Comparison of ENCODE assay signal across 9 mouse cellular contexts in genomic region chr1:119457528-119457855, GRCm38 (mm10). TPM values are rescaled to one million over a fixed set of nuclear protein-coding genes. Genes with fewer than 3 reads are reported as not detected.
DNase-seq lines count a peak whose midpoint lies in the region; ATAC-seq and TF ChIP-seq lines count a peak whose summit lies in the region.
"Had no signal": no experiment of that assay in that cellular context is flagged by ENCODE, and none has a peak within 500 bp of the region (broad histone marks: within the 10 kb centered on the region; RNA-seq: fewer than 3 reads in every experiment).

No protein-coding gene starts in this region.

- WGBS in embryonic facial prominence, embryonic 13.5 days, result 56% methylated on average over 5 of the region's 5 CpGs
- WGBS in limb, embryonic 12.5 days, result 19% methylated on average over 5 of the region's 5 CpGs

- peaks cover 24% of the 10 kb centered on the region for H3K4me1 ChIP-seq in embryonic facial prominence, embryonic 13.5 days
- peaks cover 26% of the 10 kb centered on the region for H3K4me1 ChIP-seq in limb, embryonic 12.5 days (replicated peaks)

- TF ChIP-seq CTCF in gastrocnemius, adult 2 months (IDR thresholded peaks at IDR 0.05), result no peak

- DNase-seq in gastrocnemius, adult 2 months, result no peak
- no peak for DNase-seq in gastrocnemius, postnatal 14 days
- DNase-seq in 3134 (ENCODE audit: extremely low read depth, insufficient read length, low spot score) (peak; percentile 56), adipocyte (ENCODE audit: low spot score) (no peak)
- DNase-seq in left cerebral cortex, postnatal 14 days (ENCODE audit: low spot score in 2 of 2), result no peak

- no peak for ATAC-seq in embryonic facial prominence, embryonic 13.5 days (ENCODE audit: insufficient number of reproducible peaks, insufficient read depth, low FRiP score, low TSS enrichment, low read depth)
- ATAC-seq in limb, embryonic 12.5 days (ENCODE audit: insufficient number of reproducible peaks, insufficient read depth, low FRiP score, low TSS enrichment, low read depth), result peak; percentile 48; the same call in 1 of the 2 replicates
- no peak for ATAC-seq in megakaryocyte-erythroid progenitor cell, adult 5-6 weeks (replicated peaks; ENCODE audit: low FRiP score, low TSS enrichment, poor library complexity, severe bottlenecking)

- no peak overlapping the region for H3K9ac ChIP-seq in embryonic facial prominence, embryonic 13.5 days
- no peak overlapping the region for H3K9ac ChIP-seq in limb, embryonic 12.5 days (replicated peaks)

- H3K27me3 ChIP-seq in embryonic facial prominence, embryonic 13.5 days, result 0 out of 2 replicates have a peak, but pooled peaks cover 8% of the 10 kb centered on the region
- peaks cover 12% of the 10 kb centered on the region; the same call in 1 of the 2 replicates for H3K27me3 ChIP-seq in limb, embryonic 12.5 days

- peak overlapping the region; percentile 45 for H3K4me2 ChIP-seq in embryonic facial prominence, embryonic 13.5 days
- peak overlapping the region; percentile 54 for H3K4me2 ChIP-seq in limb, embryonic 12.5 days

- no peak overlapping the region for H3K27ac ChIP-seq in gastrocnemius, adult 2 months
- no peak overlapping the region for H3K27ac ChIP-seq in embryonic facial prominence, embryonic 13.5 days
- peak overlapping the region; percentile 84 for H3K27ac ChIP-seq in limb, embryonic 12.5 days

- intact Hi-C loops in gastrocnemius, adult 2 months (cut with DNase I), result loop anchor here (5.0 to 10.0 kb wide), 3 partner anchors 35 to 557 kb away; partner anchors contain the start of gene Inhbb
- intact Hi-C loops in gastrocnemius, postnatal 14 days (cut with DNase I; ENCODE audit: low total_unique reads), result no loop called here
- intact Hi-C loops in left cerebral cortex, postnatal 14 days (cut with DNase I), result loop anchor here (5.0 to 10.0 kb wide), 5 partner anchors 70 to 467 kb away; partner anchors contain the start of gene Tmem185b

- peak overlapping the region; percentile 49 for H3K4me3 ChIP-seq in gastrocnemius, adult 2 months
- H3K4me3 ChIP-seq in embryonic facial prominence, embryonic 13.5 days, result no peak overlapping the region
- peak overlapping the region; percentile 17 for H3K4me3 ChIP-seq in limb, embryonic 12.5 days (replicated peaks)

- H3K36me3 ChIP-seq in embryonic facial prominence, embryonic 13.5 days, result no peaks in the 10 kb centered on the region
- H3K36me3 ChIP-seq in limb, embryonic 12.5 days, result no peaks in the 10 kb centered on the region

- no peaks in the 10 kb centered on the region for H3K9me3 ChIP-seq in embryonic facial prominence, embryonic 13.5 days
- H3K9me3 ChIP-seq in limb, embryonic 12.5 days, result no peaks in the 10 kb centered on the region

RNA-seq across cellular contexts. Expression of gene Inhbb, which starts 35.4 kb away (rescaled TPM):
- under 1 TPM; 0.43 to 0.89 TPM for total RNA-seq in gastrocnemius, adult 2 months (2021)
- under 1 TPM; 0.16 to 0.53 TPM for total RNA-seq in gastrocnemius, postnatal 14 days (2021)
- 0.42 and 0.89 TPM in 2 replicates for polyA plus RNA-seq in embryonic facial prominence, embryonic 13.5 days (2015; fragmentation: Nextera tagmentation; extraction: Ambion mirVana)
- polyA plus RNA-seq in limb, embryonic 12.5 days (2016; fragmentation: Nextera tagmentation; extraction: Ambion mirVana), result 0.36 and 0.41 TPM in 2 replicates
- not detected in 2 replicates for total RNA-seq in megakaryocyte-erythroid progenitor cell, adult 5-6 weeks (2014; fragmentation: Nextera tagmentation)
- total RNA-seq in megakaryocyte-erythroid progenitor cell, adult 5-6 weeks (2017), result not detected in 2 replicates
- 1 to 10 TPM; 6.1 to 6.2 TPM for total RNA-seq in left cerebral cortex, postnatal 14 days (2021)
- total RNA-seq: monocyte, adult 5-6 weeks had no signal

RNA-seq across cellular contexts. Expression of gene Ralb, which starts 47.1 kb away (rescaled TPM):
- total RNA-seq in gastrocnemius, adult 2 months (2021), result 1 to 10 TPM; 6.7 to 7.8 TPM
- 10 to 100 TPM; 17.2 to 18.9 TPM for total RNA-seq in gastrocnemius, postnatal 14 days (2021)
- 115 and 117 TPM in 2 replicates for polyA plus RNA-seq in embryonic facial prominence, embryonic 13.5 days (2015; fragmentation: Nextera tagmentation; extraction: Ambion mirVana)
- 112 TPM in 2 replicates for polyA plus RNA-seq in limb, embryonic 12.5 days (2016; fragmentation: Nextera tagmentation; extraction: Ambion mirVana)
- total RNA-seq in megakaryocyte-erythroid progenitor cell, adult 5-6 weeks (2014; fragmentation: Nextera tagmentation), result 2.3 and 4.6 TPM in 2 replicates
- 3.9 and 5.2 TPM in 2 replicates for total RNA-seq in megakaryocyte-erythroid progenitor cell, adult 5-6 weeks (2017)
- total RNA-seq in left cerebral cortex, postnatal 14 days (2021), result 10 to 100 TPM; 25.7 to 26.3 TPM
